Mouse (Mus musculus) MEL (cell line): Measurements from ENCODE around the gene Josd1. TPM values are rescaled to one million over a fixed set of nuclear protein-coding genes. Genes with fewer than 3 reads are reported as not detected.

Experiments
- DNase-seq: peaks from one replicate; pipeline ENCODE4 v3.0.0; 2011; ENCODE audit warnings: low read depth, low spot score
- H3K27ac ChIP-seq: 2 replicates; pipeline ENCODE4 v1.5.1; 2012; ENCODE audit warnings: low read depth, mild to moderate bottlenecking, control low read depth, low read length, moderate library complexity; ENCODE audit not compliant: control insufficient read depth
- H3K27me3 ChIP-seq, 2 experiments: fragments of 150-350 bp in 1 of 2; sonication (generic) in 1 of 2; 2 replicates each; pipeline ENCODE4 v1.6.1; 2012; ENCODE audit warnings: low read length in 2 of 2, mild to moderate bottlenecking in 2 of 2, improper control_type of control experiment in 1 of 2, moderate library complexity in 1 of 2; ENCODE audit not compliant: insufficient read depth in 2 of 2, control insufficient read depth in 1 of 2
- H3K36me3 ChIP-seq, 2 experiments: 2 replicates each; pipeline ENCODE4 v1.6.1; 2012 to 2014; ENCODE audit warnings: low read length in 2 of 2, improper control_type of control experiment in 1 of 2, inconsistent platforms in 1 of 2, mild to moderate bottlenecking in 1 of 2; ENCODE audit not compliant: insufficient read depth in 2 of 2, control insufficient read depth in 1 of 2
- H3K4me1 ChIP-seq, 2 experiments: fragments of 150-350 bp in 1 of 2; sonication (generic) in 1 of 2; 2 replicates each; pipeline ENCODE4 v1.6.1; 2012; ENCODE audit warnings: low read length in 2 of 2, improper control_type of control experiment in 1 of 2, mild to moderate bottlenecking in 1 of 2; ENCODE audit not compliant: insufficient read depth in 2 of 2, control insufficient read depth in 1 of 2
- H3K4me3 ChIP-seq, 2 experiments: fragments of 150-350 bp in 1 of 2; sonication (generic) in 1 of 2; 2 replicates each; pipeline ENCODE4 v1.5.1; 2012; ENCODE audit warnings: low read depth in 2 of 2, low read length in 2 of 2, mild to moderate bottlenecking in 2 of 2, moderate library complexity in 2 of 2, control low read depth in 1 of 2, improper control_type of control experiment in 1 of 2; ENCODE audit not compliant: control insufficient read depth in 1 of 2, insufficient read depth in 1 of 2
- H3K79me2 ChIP-seq: 2 replicates; pipeline ENCODE4 v1.6.1; 2012; ENCODE audit warnings: mild to moderate bottlenecking, low read length, moderate library complexity; ENCODE audit not compliant: control insufficient read depth, poor library complexity, insufficient read depth
- H3K9ac ChIP-seq: 2 replicates; pipeline ENCODE4 v1.6.1; 2012; ENCODE audit warnings: low read depth, mild to moderate bottlenecking, control low read depth, low read length, moderate library complexity; ENCODE audit not compliant: control insufficient read depth, poor library complexity, severe bottlenecking
- H3K9me3 ChIP-seq: fragments of 150-350 bp; sonication (generic); replicated peaks from 2 replicates; pipeline ENCODE4 v1.6.1; 2012; ENCODE audit warnings: mild to moderate bottlenecking, low read length, improper control_type of control experiment, moderate library complexity; ENCODE audit not compliant: insufficient read depth
- BHLHE40 ChIP-seq: IDR thresholded peaks from 2 replicates; pipeline ENCODE4 v1.6.1; 2012; ENCODE audit warnings: low read depth, mild to moderate bottlenecking, inconsistent platforms, low read length, improper control_type of control experiment, borderline replicate concordance
- CHD1 ChIP-seq: IDR thresholded peaks from 2 replicates; pipeline ENCODE4 v1.6.1; 2012; ENCODE audit warnings: low read depth, mild to moderate bottlenecking, inconsistent platforms, low read length, improper control_type of control experiment
- ELF1 ChIP-seq: IDR thresholded peaks from 2 replicates; pipeline ENCODE4 v1.6.1; 2014; ENCODE audit warnings: low read depth, mild to moderate bottlenecking, inconsistent platforms, low read length, improper control_type of control experiment, moderate library complexity
- EP300 ChIP-seq, 2 experiments: IDR thresholded peaks; 2 replicates each; pipeline ENCODE4 v1.6.1; 2011; ENCODE audit warnings: improper control_type of control experiment in 2 of 2, low read length in 2 of 2, low read depth in 1 of 2, mild to moderate bottlenecking in 1 of 2
- ETS1 ChIP-seq: IDR thresholded peaks from 2 replicates; pipeline ENCODE4 v1.6.1; 2012; ENCODE audit warnings: low read depth, mild to moderate bottlenecking, inconsistent platforms, low read length, improper control_type of control experiment, moderate library complexity
- GATA1 ChIP-seq: IDR thresholded peaks from 2 replicates; pipeline ENCODE4 v1.6.1; 2011; ENCODE audit warnings: low read depth, low read length, improper control_type of control experiment
- HCFC1 ChIP-seq: IDR thresholded peaks from 2 replicates; pipeline ENCODE4 v1.6.1; 2012; ENCODE audit warnings: low read depth, mild to moderate bottlenecking, inconsistent platforms, low read length, improper control_type of control experiment, moderate library complexity
- JUND ChIP-seq: IDR thresholded peaks from 2 replicates; pipeline ENCODE4 v1.6.1; 2011; ENCODE audit warnings: low read depth, mild to moderate bottlenecking, improper control_type of control experiment, low read length
- KAT2A ChIP-seq: conservative IDR thresholded peaks from 2 replicates; pipeline ENCODE4 v1.6.1; 2012; ENCODE audit warnings: low read depth, low read length, improper control_type of control experiment, inconsistent platforms
- MAFK ChIP-seq: IDR thresholded peaks from 2 replicates; pipeline ENCODE4 v1.6.1; 2011; ENCODE audit warnings: low read depth, mild to moderate bottlenecking, low read length, improper control_type of control experiment, borderline replicate concordance
- MAX ChIP-seq: IDR thresholded peaks from 2 replicates; pipeline ENCODE4 v1.6.1; 2011; ENCODE audit warnings: low read length, improper control_type of control experiment
- MXI1 ChIP-seq: IDR thresholded peaks from 2 replicates; pipeline ENCODE4 v1.6.1; 2011; ENCODE audit warnings: mild to moderate bottlenecking, low read depth, low read length, improper control_type of control experiment
- MYC ChIP-seq: IDR thresholded peaks from 2 replicates; pipeline ENCODE4 v1.6.1; 2011; ENCODE audit warnings: low read depth, mild to moderate bottlenecking, low read length, improper control_type of control experiment, moderate library complexity
- NRF1 ChIP-seq: IDR thresholded peaks from 2 replicates; pipeline ENCODE4 v1.6.1; 2014; ENCODE audit warnings: low read depth, mild to moderate bottlenecking, inconsistent platforms, low read length, improper control_type of control experiment, moderate library complexity; ENCODE audit not compliant: poor library complexity, insufficient read depth, severe bottlenecking
- POLR2A ChIP-seq, 2 experiments: IDR thresholded peaks; 2 replicates each; pipeline ENCODE4 v1.6.1; 2011 to 2012; ENCODE audit warnings: low read length in 2 of 2, mild to moderate bottlenecking in 2 of 2, control low read depth in 1 of 2, improper control_type of control experiment in 1 of 2, low read depth in 1 of 2, moderate library complexity in 1 of 2; ENCODE audit not compliant: control insufficient read depth in 1 of 2, insufficient read depth in 1 of 2, poor library complexity in 1 of 2
- POLR2AphosphoS2 ChIP-seq: IDR thresholded peaks from 2 replicates; pipeline ENCODE4 v1.6.1; 2011; ENCODE audit warnings: low read length, improper control_type of control experiment
- POLR2AphosphoS5 ChIP-seq: IDR thresholded peaks from 2 replicates; pipeline ENCODE4 v1.6.1; 2012; ENCODE audit warnings: low read depth, borderline replicate concordance, mild to moderate bottlenecking, inconsistent platforms, low read length, moderate library complexity, mixed read lengths
- RAD21 ChIP-seq: IDR thresholded peaks from 2 replicates; pipeline ENCODE4 v1.6.1; 2011; ENCODE audit warnings: mild to moderate bottlenecking, low read depth, low read length, improper control_type of control experiment
- RCOR1 ChIP-seq: IDR thresholded peaks from 2 replicates; pipeline ENCODE4 v1.6.1; 2012; ENCODE audit warnings: low read depth, mild to moderate bottlenecking, inconsistent platforms, low read length, improper control_type of control experiment
- SMC3 ChIP-seq: IDR thresholded peaks from 2 replicates; pipeline ENCODE4 v1.6.1; 2011; ENCODE audit warnings: low read depth, low read length, improper control_type of control experiment
- TBP ChIP-seq: IDR thresholded peaks from 2 replicates; pipeline ENCODE4 v1.8.0; 2011; ENCODE audit warnings: low read depth, low read length, improper control_type of control experiment
- ZKSCAN1 ChIP-seq: IDR thresholded peaks from 2 replicates; pipeline ENCODE4 v1.6.1; 2012; ENCODE audit warnings: low read depth, mild to moderate bottlenecking, inconsistent platforms, low read length, improper control_type of control experiment, moderate library complexity
- polyA plus RNA-seq, 2 experiments: library from polyadenylated mRNA; stranded (reverse) in 1 of 2; unstranded in 1 of 2; fragments of >175 nt in 1 of 2; fragments of >200 nt in 1 of 2; gene quantifications; 2 replicates each; pipeline versions ENCODE4 v1.2.1 to v1.2.4; 2012; ENCODE audit warnings: low replicate concordance in 2 of 2, low read depth in 1 of 2; ENCODE audit not compliant: insufficient read length in 2 of 2, insufficient read depth in 1 of 2, missing spikeins in 1 of 2
- total RNA-seq: library from RNA; depleted of rRNA; stranded (reverse); fragments of 300-350 nt; gene quantifications from 2 replicates; pipeline ENCODE4 v1.2.3, GENCODE M21; 2012

Gene Josd1
- total and polyA plus RNA-seq, 3 experiments, result 46.5 to 47.2 TPM; not detected in 1

- Histone ChIP-seq H3K79me2 (no peaks in the 10 kb centered on the region), H3K27ac (no peak overlapping the region), H3K4me3 (no peak overlapping the region), H3K36me3 (no peaks in the 10 kb centered on the region), H3K27me3 (no peaks in the 10 kb centered on the region), H3K9me3 (no peaks in the 10 kb centered on the region), H3K4me1 (peaks cover 0 to 2% of the 10 kb centered on the region in 2 experiments; a peak in 1 of 4 replicates), H3K9ac (no peak overlapping the region)
- no peak for TF ChIP-seq BHLHE40
- TF ChIP-seq POLR2AphosphoS2, result no peak
- no peak for TF ChIP-seq CHD1
- TF ChIP-seq HCFC1, result no peak
- no peak for TF ChIP-seq EP300 (IDR thresholded peaks at IDR 0.05; ENCODE audit: low read depth in 1 of 2, low read length in 2 of 2)
- no peak for TF ChIP-seq MAX
- TF ChIP-seq POLR2A (IDR thresholded peaks at IDR 0.05; ENCODE audit: control insufficient read depth in 1 of 2, insufficient read depth in 1 of 2, low read depth in 1 of 2, low read length in 2 of 2, poor library complexity in 1 of 2), result no peak
- no peak for TF ChIP-seq ELF1
- DNase-seq, result no peak
Measured at GRCm38 (mm10) chr15:79648130-79648529, 39.6 kb downstream of the Josd1 start.

- H3K27ac ChIP-seq, result no peak overlapping the region
- H3K4me3 ChIP-seq, result no peak overlapping the region
- no peaks in the 10 kb centered on the region for H3K9me3 ChIP-seq
- peaks cover 0 to 2% of the 10 kb centered on the region in 2 experiments; a peak in 1 of 4 replicates for H3K4me1 ChIP-seq
- no peak for TF ChIP-seq ETS1
- TF ChIP-seq MAFK, result no peak
- TF ChIP-seq TBP, result 0 out of 2 replicates have a peak, but pooled peaks have one; percentile 12
- TF ChIP-seq ZKSCAN1, result no peak
- peak; percentile 57 for TF ChIP-seq GATA1
- DNase-seq, result peak; percentile 58
- H3K36me3 ChIP-seq, result no peaks in the 10 kb centered on the region
- H3K79me2 ChIP-seq, result no peaks in the 10 kb centered on the region
- no peak overlapping the region for H3K9ac ChIP-seq
- no peaks in the 10 kb centered on the region for H3K27me3 ChIP-seq
Measured at GRCm38 (mm10) chr15:79645483-79645882, 42.2 kb downstream of the Josd1 start.

DNA sequence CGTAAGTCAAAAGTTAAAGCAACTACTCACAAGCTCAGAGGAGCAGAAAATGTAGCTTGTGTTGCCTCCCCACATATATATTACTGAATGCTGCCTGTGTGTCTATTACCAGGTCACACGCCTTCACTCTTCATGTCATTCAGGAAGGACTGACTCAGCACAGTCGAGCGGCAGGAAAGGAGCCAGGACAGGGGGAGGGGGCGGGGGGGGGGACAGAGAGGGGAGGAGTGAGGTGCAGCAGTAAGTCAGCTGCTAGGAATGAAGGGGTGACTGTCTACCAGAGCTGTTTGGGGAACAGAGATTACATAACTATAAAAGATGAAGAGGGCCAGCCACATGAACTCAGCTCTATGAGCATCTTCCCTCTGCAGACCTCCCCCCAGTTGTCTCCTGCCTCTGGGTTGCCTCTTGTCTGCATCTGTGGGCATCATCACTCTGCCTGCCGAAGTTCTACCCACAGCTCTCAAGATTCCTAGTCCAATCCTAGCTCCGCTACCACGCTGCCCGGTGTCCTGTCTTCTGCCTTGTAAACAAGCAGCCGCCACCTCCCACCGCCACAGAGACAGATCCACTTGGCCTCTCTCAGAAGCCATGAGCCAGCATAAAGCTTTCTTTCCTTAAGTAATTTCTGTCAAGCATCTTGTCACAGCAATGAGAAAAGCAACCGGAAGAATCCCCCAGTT, 46.4 kb downstream of the Josd1 start:
- no peak overlapping the region for H3K4me3 ChIP-seq
- no peak overlapping the region for H3K27ac ChIP-seq
- peaks cover 0 to 2% of the 10 kb centered on the region in 2 experiments; a peak in 1 of 4 replicates for H3K4me1 ChIP-seq

More for the DNA sequence above, 46.4 kb downstream of the Josd1 start:
- Histone ChIP-seq H3K9ac (no peak overlapping the region), H3K36me3 (no peaks in the 10 kb centered on the region), H3K9me3 (no peaks in the 10 kb centered on the region), H3K27me3 (no peaks in the 10 kb centered on the region; a peak in 1 of 4 replicates), H3K79me2 (no peaks in the 10 kb centered on the region)
- no peak for TF ChIP-seq JUND
- no peak for TF ChIP-seq NRF1
- no peak for TF ChIP-seq MXI1
- no peak for TF ChIP-seq RCOR1
- no peak for TF ChIP-seq MAFK
- no peak for TF ChIP-seq MAX
- TF ChIP-seq POLR2AphosphoS5, result no peak
- TF ChIP-seq MYC, result no peak
- TF ChIP-seq RAD21, result no peak
- TF ChIP-seq KAT2A, result no peak
- TF ChIP-seq ETS1, result no peak
- TF ChIP-seq EP300 (IDR thresholded peaks at IDR 0.05; ENCODE audit: low read depth in 1 of 2, low read length in 2 of 2), result no peak
- no peak for TF ChIP-seq SMC3
- DNase-seq, result no peak
